Mouse (Mus musculus) MEL (cell line): ENCODE results near the gene Slc51b.

Experiments
- BHLHE40 ChIP-seq: IDR thresholded peaks from 2 replicates; pipeline ENCODE4 v1.6.1; 2012; ENCODE audit warnings: low read depth, mild to moderate bottlenecking, inconsistent platforms, low read length, improper control_type of control experiment, borderline replicate concordance
- CTCF ChIP-seq, 3 experiments: IDR thresholded peaks in 2 of 3; conservative IDR thresholded peaks in 1 of 3; 2 replicates each; pipeline ENCODE4 v1.5.1; 2011 to 2012; ENCODE audit warnings: low read length in 3 of 3, low read depth in 2 of 3, mild to moderate bottlenecking in 2 of 3, improper control_type of control experiment in 1 of 3, inconsistent platforms in 1 of 3, mixed read lengths in 1 of 3, moderate library complexity in 1 of 3; ENCODE audit not compliant: control insufficient read depth in 1 of 3, insufficient read depth in 1 of 3, poor library complexity in 1 of 3, severe bottlenecking in 1 of 3
- E2F4 ChIP-seq: IDR thresholded peaks from 2 replicates; pipeline ENCODE4 v1.6.1; 2011; ENCODE audit warnings: low read depth, low read length, improper control_type of control experiment, borderline replicate concordance
- ETS1 ChIP-seq: IDR thresholded peaks from 2 replicates; pipeline ENCODE4 v1.6.1; 2012; ENCODE audit warnings: low read depth, mild to moderate bottlenecking, inconsistent platforms, low read length, improper control_type of control experiment, moderate library complexity
- GATA1 ChIP-seq: IDR thresholded peaks from 2 replicates; pipeline ENCODE4 v1.6.1; 2011; ENCODE audit warnings: low read depth, low read length, improper control_type of control experiment
- MAX ChIP-seq: IDR thresholded peaks from 2 replicates; pipeline ENCODE4 v1.6.1; 2011; ENCODE audit warnings: low read length, improper control_type of control experiment
- POLR2A ChIP-seq, 2 experiments: IDR thresholded peaks; 2 replicates each; pipeline ENCODE4 v1.6.1; 2011 to 2012; ENCODE audit warnings: low read length in 2 of 2, mild to moderate bottlenecking in 2 of 2, control low read depth in 1 of 2, improper control_type of control experiment in 1 of 2, low read depth in 1 of 2, moderate library complexity in 1 of 2; ENCODE audit not compliant: control insufficient read depth in 1 of 2, insufficient read depth in 1 of 2, poor library complexity in 1 of 2
- SIN3A ChIP-seq: IDR thresholded peaks from 2 replicates; pipeline ENCODE4 v1.6.1; 2012; ENCODE audit warnings: low read length, improper control_type of control experiment, inconsistent platforms
- TCF12 ChIP-seq: IDR thresholded peaks from 2 replicates; pipeline ENCODE4 v1.6.1; 2014; ENCODE audit warnings: low read depth, mild to moderate bottlenecking, inconsistent platforms, low read length, improper control_type of control experiment, moderate library complexity

- TF ChIP-seq CTCF (IDR thresholded peaks at IDR 0.05 in 2 of 3, conservative IDR thresholded peaks at IDR 0.05 in 1 of 3; ENCODE audit: control insufficient read depth in 1 of 3, insufficient read depth in 1 of 3, low read depth in 2 of 3, low read length in 3 of 3, poor library complexity in 1 of 3, severe bottlenecking in 1 of 3) (no peak), POLR2A (IDR thresholded peaks at IDR 0.05; ENCODE audit: control insufficient read depth in 1 of 2, insufficient read depth in 1 of 2, low read depth in 1 of 2, low read length in 2 of 2, poor library complexity in 1 of 2) (no peak), SIN3A (no peak), GATA1 (no peak), MAX (no peak), ETS1 (no peak), E2F4 (no peak), BHLHE40 (no peak), TCF12 (no peak)
Observed at GRCm38 (mm10) chr9:65465241-65465640, 42.5 kb upstream of the Slc51b start.
